Mouse (Mus musculus): Measurements from ENCODE around the gene Eno4. TPM values are rescaled to one million over a fixed set of nuclear protein-coding genes. Genes with fewer than 3 reads are reported as not detected.

Gene Eno4
- polyA plus RNA-seq, 2 experiments = 0.19 to 0.31 TPM

DNA sequence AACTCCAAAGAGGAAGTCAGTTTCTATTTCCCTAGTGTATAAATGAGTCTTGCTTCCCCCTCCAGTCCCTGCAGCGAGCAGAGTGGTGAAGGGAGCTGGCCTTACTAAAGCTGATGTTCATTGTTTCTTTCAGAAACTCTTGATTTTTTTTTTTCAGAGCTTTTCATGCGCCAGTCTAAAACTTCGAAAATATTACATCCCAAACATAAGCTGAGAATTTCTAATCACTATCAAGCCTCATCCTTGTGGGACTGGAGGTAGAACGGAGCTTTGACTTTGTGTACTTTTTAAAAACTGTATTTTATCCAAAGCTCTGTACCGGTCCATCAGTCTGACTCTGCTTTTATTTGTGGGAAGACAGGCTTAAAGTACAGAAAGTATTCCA lies 36.8 kb downstream of the Eno4 start:
- no peak for DNase-seq (ENCODE audit: low spot score)
- 70% methylated on average over 5 of the region's 5 CpGs for WGBS
- peaks cover 6% of the 10 kb centered on the region; the same call in 1 of the 2 replicates for H3K4me1 ChIP-seq (ENCODE audit: control insufficient read depth, insufficient read depth, low read length)
- no peaks in the 10 kb centered on the region for H3K9me3 ChIP-seq (ENCODE audit: control insufficient read depth, low read length)
- no peak overlapping the region for H3K27ac ChIP-seq (replicated peaks; ENCODE audit: low read depth, low read length)
- H3K27me3 ChIP-seq (ENCODE audit: control insufficient read depth, insufficient read depth, low read length) = no peaks in the 10 kb centered on the region
- peak overlapping the region; percentile 18 for H3K4me2 ChIP-seq (replicated peaks; ENCODE audit: low read depth, low read length, severe bottlenecking)
- ATAC-seq (ENCODE audit: low FRiP score, low read depth) = no peak
- no peak for TF ChIP-seq POLR2A (IDR thresholded peaks at IDR 0.05; ENCODE audit: borderline replicate concordance, extremely low read depth, insufficient read depth, insufficient read length)
- H3K36me3 ChIP-seq (ENCODE audit: control insufficient read depth, insufficient read depth, low read length) = no peaks in the 10 kb centered on the region
- H3K9ac ChIP-seq (ENCODE audit: low read depth, low read length, severe bottlenecking) = no peak overlapping the region
- H3K4me3 ChIP-seq (replicated peaks; ENCODE audit: low read length) = no peak overlapping the region

DNA sequence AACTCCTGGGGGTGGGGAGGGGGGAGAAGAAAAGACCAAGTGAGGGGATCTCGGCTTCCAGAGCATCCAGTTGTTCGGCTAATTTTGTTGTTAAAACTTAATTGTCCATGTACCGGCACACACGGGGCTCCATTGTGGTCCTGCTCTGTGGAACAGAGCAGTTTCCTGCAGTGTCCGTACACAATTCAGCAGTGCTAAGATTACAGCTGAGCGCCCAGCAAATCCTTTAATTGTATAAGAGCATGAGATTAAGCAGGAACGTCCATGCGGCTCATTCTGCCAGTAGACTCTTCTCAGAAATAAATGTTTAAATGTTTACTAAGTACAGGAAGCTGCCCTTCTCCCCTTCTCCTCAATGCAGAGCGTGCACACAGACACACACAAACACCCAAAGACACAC lies 38.3 kb downstream of the Eno4 start:
- no peak overlapping the region for H3K9ac ChIP-seq (ENCODE audit: low read depth, low read length, severe bottlenecking)
- ATAC-seq (ENCODE audit: low FRiP score, low read depth) (no peak), DNase-seq (ENCODE audit: low spot score) (no peak)
- no peak for TF ChIP-seq POLR2A (IDR thresholded peaks at IDR 0.05; ENCODE audit: borderline replicate concordance, extremely low read depth, insufficient read depth, insufficient read length)
- no peak overlapping the region for H3K27ac ChIP-seq (replicated peaks; ENCODE audit: low read depth, low read length)
- no peak overlapping the region for H3K4me2 ChIP-seq (replicated peaks; ENCODE audit: low read depth, low read length, severe bottlenecking)
- H3K4me3 ChIP-seq (replicated peaks; ENCODE audit: low read length) = no peak overlapping the region
- H3K9me3 ChIP-seq (ENCODE audit: control insufficient read depth, low read length) = no peaks in the 10 kb centered on the region
- H3K4me1 ChIP-seq (ENCODE audit: control insufficient read depth, insufficient read depth, low read length) = peaks cover 6% of the 10 kb centered on the region; the same call in 1 of the 2 replicates
- H3K27me3 ChIP-seq (ENCODE audit: control insufficient read depth, insufficient read depth, low read length) = no peaks in the 10 kb centered on the region
- H3K36me3 ChIP-seq (ENCODE audit: control insufficient read depth, insufficient read depth, low read length) = no peaks in the 10 kb centered on the region
- WGBS = 32% methylated on average over 9 of the region's 9 CpGs

DNA sequence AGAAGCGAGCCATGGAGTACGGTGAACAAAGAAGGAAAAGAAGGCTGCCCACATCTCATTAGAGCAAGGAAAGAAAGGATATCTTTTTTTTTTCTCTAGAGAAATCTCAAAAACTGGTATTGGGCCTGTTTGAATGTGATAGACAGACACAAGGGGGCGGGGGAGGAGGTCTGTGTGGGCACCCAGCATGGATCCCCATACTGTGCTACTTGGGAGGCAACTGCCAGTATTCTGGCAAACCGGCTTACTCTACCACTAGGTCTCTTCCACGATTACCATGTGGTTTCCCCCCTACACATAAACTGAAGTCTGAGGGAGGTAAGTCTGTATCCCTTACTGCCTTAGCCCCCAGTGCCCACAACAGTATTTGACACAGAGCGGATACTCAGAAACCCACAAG lies 59.6 kb downstream of the Eno4 start:
- WGBS = 90% methylated on average over 6 of the region's 6 CpGs
- H3K4me3 ChIP-seq (replicated peaks; ENCODE audit: low read length) = no peak overlapping the region
- H3K9me3 ChIP-seq (ENCODE audit: control insufficient read depth, low read length) = no peaks in the 10 kb centered on the region
- no peak overlapping the region for H3K9ac ChIP-seq (ENCODE audit: low read depth, low read length, severe bottlenecking)
- H3K27me3 ChIP-seq (ENCODE audit: control insufficient read depth, insufficient read depth, low read length) = no peaks in the 10 kb centered on the region
- H3K27ac ChIP-seq (replicated peaks; ENCODE audit: low read depth, low read length) = no peak overlapping the region
- no peaks in the 10 kb centered on the region for H3K4me1 ChIP-seq (ENCODE audit: control insufficient read depth, insufficient read depth, low read length)
- no peak overlapping the region for H3K4me2 ChIP-seq (replicated peaks; ENCODE audit: low read depth, low read length, severe bottlenecking)
- ATAC-seq (ENCODE audit: low FRiP score, low read depth) = no peak
- DNase-seq (ENCODE audit: low spot score) = no peak
- no peak for TF ChIP-seq POLR2A (IDR thresholded peaks at IDR 0.05; ENCODE audit: borderline replicate concordance, extremely low read depth, insufficient read depth, insufficient read length)
- no peaks in the 10 kb centered on the region for H3K36me3 ChIP-seq (ENCODE audit: control insufficient read depth, insufficient read depth, low read length)

DNA sequence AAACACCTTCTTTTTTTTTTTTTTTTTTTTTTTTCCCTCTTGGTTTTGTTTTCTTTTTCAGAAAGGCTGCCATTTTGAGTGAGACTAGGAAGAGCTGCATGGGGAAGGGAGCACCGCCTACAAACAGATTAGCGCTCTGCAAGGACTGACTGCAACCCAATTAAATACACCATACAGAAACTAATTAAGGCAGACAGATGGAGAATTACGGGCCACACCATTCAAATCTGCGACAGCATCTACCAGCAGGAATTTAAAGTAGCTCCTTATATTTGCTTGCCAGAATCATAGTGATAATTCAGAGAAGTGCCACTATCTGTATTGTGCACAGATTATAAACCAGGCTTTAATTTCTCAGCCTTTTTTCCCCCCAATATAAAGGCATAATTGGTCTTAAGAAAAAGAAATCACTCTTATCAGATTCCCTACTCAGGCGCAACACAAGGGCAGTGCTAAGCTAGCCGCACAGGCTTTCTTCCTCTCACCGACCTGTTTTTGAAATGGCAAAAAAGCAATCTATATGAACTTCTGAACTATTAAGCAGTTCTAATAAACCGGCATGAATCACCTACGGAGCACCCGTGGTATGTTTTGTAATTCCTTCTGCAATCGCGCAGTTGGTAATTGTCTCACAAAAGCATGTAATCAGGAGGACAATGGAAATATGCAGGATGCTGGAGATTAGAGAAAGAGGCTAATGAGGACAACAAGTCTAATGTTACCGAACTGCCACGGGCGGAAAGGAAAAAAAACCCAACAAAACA lies 63.5 kb downstream of the Eno4 start:
- Histone ChIP-seq H3K4me1 (ENCODE audit: control insufficient read depth, insufficient read depth, low read length) (no peaks in the 10 kb centered on the region), H3K4me3 (replicated peaks; ENCODE audit: low read length) (no peak overlapping the region), H3K9me3 (ENCODE audit: control insufficient read depth, low read length) (no peaks in the 10 kb centered on the region), H3K4me2 (replicated peaks; ENCODE audit: low read depth, low read length, severe bottlenecking) (no peak overlapping the region), H3K27me3 (ENCODE audit: control insufficient read depth, insufficient read depth, low read length) (no peaks in the 10 kb centered on the region), H3K27ac (replicated peaks; ENCODE audit: low read depth, low read length) (no peak overlapping the region), H3K36me3 (ENCODE audit: control insufficient read depth, insufficient read depth, low read length) (no peaks in the 10 kb centered on the region), H3K9ac (ENCODE audit: low read depth, low read length, severe bottlenecking) (no peak overlapping the region)
- 59% methylated on average over 15 of the region's 15 CpGs for WGBS
- no peak for TF ChIP-seq POLR2A (IDR thresholded peaks at IDR 0.05; ENCODE audit: borderline replicate concordance, extremely low read depth, insufficient read depth, insufficient read length)
- ATAC-seq (ENCODE audit: low FRiP score, low read depth) (no peak), DNase-seq (ENCODE audit: low spot score) (no peak)

DNA sequence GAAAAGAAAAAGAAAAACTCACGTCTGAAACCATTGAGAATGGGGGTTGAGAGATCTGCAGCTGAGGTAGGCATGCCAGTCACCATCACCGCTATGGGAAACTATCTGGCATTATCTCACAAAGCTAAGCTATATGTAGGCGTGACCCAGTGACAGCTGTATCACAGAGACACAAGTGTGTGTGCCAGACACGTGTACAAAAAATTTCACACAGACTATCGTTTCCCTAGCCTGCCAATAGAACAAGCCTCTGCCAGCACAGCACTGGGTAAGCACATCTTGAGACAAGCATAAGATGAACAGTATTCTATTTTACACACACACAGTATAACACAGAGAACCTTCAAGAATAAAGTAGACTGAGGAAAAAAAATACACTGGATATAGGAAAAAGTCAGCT lies 67.6 kb downstream of the Eno4 start:
- Histone ChIP-seq H3K4me3 (replicated peaks; ENCODE audit: low read length) (no peak overlapping the region), H3K27ac (replicated peaks; ENCODE audit: low read depth, low read length) (no peak overlapping the region), H3K9ac (ENCODE audit: low read depth, low read length, severe bottlenecking) (no peak overlapping the region), H3K27me3 (ENCODE audit: control insufficient read depth, insufficient read depth, low read length) (no peaks in the 10 kb centered on the region), H3K9me3 (ENCODE audit: control insufficient read depth, low read length) (no peaks in the 10 kb centered on the region), H3K4me1 (ENCODE audit: control insufficient read depth, insufficient read depth, low read length) (no peaks in the 10 kb centered on the region), H3K4me2 (replicated peaks; ENCODE audit: low read depth, low read length, severe bottlenecking) (no peak overlapping the region), H3K36me3 (ENCODE audit: control insufficient read depth, insufficient read depth, low read length) (no peaks in the 10 kb centered on the region)
- TF ChIP-seq POLR2A (IDR thresholded peaks at IDR 0.05; ENCODE audit: borderline replicate concordance, extremely low read depth, insufficient read depth, insufficient read length) = no peak
- DNase-seq (ENCODE audit: low spot score) (no peak), ATAC-seq (ENCODE audit: low FRiP score, low read depth) (no peak)
- WGBS = 68% methylated on average over 5 of the region's 5 CpGs

Small RNAs within 50 kb of the gene (microRNA-seq; reads per million reads assigned to microRNA genes)
- gene Mir3086 = 4.1 reads per million, percentile 11 among the genes with 10 or more reads in this experiment

Other genes with a start within 250 kb of the Eno4 start
- gene Pnliprp1, start 214.5 kb upstream of the Eno4 start, polyA plus RNA-seq (2012; rRNA removed) = 0.06 and 0.12 TPM in 2 replicates
- gene Pnliprp1, start 214.5 kb upstream of the Eno4 start, polyA plus RNA-seq (2014; fragmentation: Nextera tagmentation; extraction: Ambion mirVana) = 0.36 TPM in 1 of 2 replicates, not detected in the other
- gene Pnliprp2, start 183.7 kb upstream of the Eno4 start, polyA plus RNA-seq (2012; rRNA removed) = 0.04 TPM in 1 of 2 replicates, not detected in the other
- not detected in 2 replicates for gene Pnliprp2, start 183.7 kb upstream of the Eno4 start, polyA plus RNA-seq (2014; fragmentation: Nextera tagmentation; extraction: Ambion mirVana)
- not detected in 2 replicates for gene 1700019N19Rik, start 149.0 kb upstream of the Eno4 start, polyA plus RNA-seq (2012; rRNA removed)
- gene 1700019N19Rik, start 149.0 kb upstream of the Eno4 start, polyA plus RNA-seq (2014; fragmentation: Nextera tagmentation; extraction: Ambion mirVana) = not detected in 2 replicates
- gene Hspa12a, start 229 bp downstream of the Eno4 start, polyA plus RNA-seq (2012; rRNA removed) = 6.1 and 7.7 TPM in 2 replicates
- 2.3 and 2.4 TPM in 2 replicates for gene Hspa12a, start 229 bp downstream of the Eno4 start, polyA plus RNA-seq (2014; fragmentation: Nextera tagmentation; extraction: Ambion mirVana)
- gene Shtn1, start 132.7 kb downstream of the Eno4 start, polyA plus RNA-seq (2012; rRNA removed) = 2.2 and 3.2 TPM in 2 replicates
- gene Shtn1, start 132.7 kb downstream of the Eno4 start, polyA plus RNA-seq (2014; fragmentation: Nextera tagmentation; extraction: Ambion mirVana) = 3.3 and 3.7 TPM in 2 replicates
- 0.11 and 0.32 TPM in 2 replicates for gene Vax1, start 226.6 kb downstream of the Eno4 start, polyA plus RNA-seq (2012; rRNA removed)
- gene Vax1, start 226.6 kb downstream of the Eno4 start, polyA plus RNA-seq (2014; fragmentation: Nextera tagmentation; extraction: Ambion mirVana) = 0.18 TPM in 1 of 2 replicates, not detected in the other

Measured in limb, embryonic 14.5 days (tissue).